In genomic region chr1:126925150-126926035, GRCm38 (mm10) we compare ENCODE assay signal across 8 mouse cellular contexts.
A peak's percentile ranks its signal among the peaks of the same experiment; 100 is the strongest.
DNase-seq lines count a peak whose midpoint lies in the region; ATAC-seq lines count a peak whose summit lies in the region.
"Had no signal": no experiment of that assay in that cellular context is flagged by ENCODE, and none has a peak within 500 bp of the region (broad histone marks: within the 10 kb centered on the region; RNA-seq: fewer than 3 reads in every experiment).

No protein-coding gene starts in this region.

- H3K36me3 ChIP-seq in lung, embryonic 15.5 days: no peaks in the 10 kb centered on the region
- H3K36me3 ChIP-seq: liver, embryonic 13.5 days had no signal

- no peaks in the 10 kb centered on the region for H3K9me3 ChIP-seq in lung, embryonic 15.5 days
- H3K9me3 ChIP-seq: liver, embryonic 13.5 days had no signal

- DNase-seq in adrenal gland, adult 18-20 months (ENCODE audit: low spot score in 2 of 2): peak; percentile 33 to 39
- DNase-seq in cerebellum, adult 11 months: peak; percentile 63
- DNase-seq in gastrocnemius, postnatal 10 days: peak; percentile 57
- peak; percentile 50 for DNase-seq in kidney, postnatal 14 days
- peak; percentile 30 to 35 for DNase-seq in right cerebral cortex, postnatal 36 days (ENCODE audit: low spot score in 2 of 2)
- DNase-seq in spleen, postnatal 14 days (ENCODE audit: low spot score in 2 of 2): no peak
- DNase-seq: liver, embryonic 13.5 days had no signal

- no peaks in the 10 kb centered on the region for H3K27me3 ChIP-seq in lung, embryonic 15.5 days
- H3K27me3 ChIP-seq: liver, embryonic 13.5 days had no signal

- no peak overlapping the region for H3K4me3 ChIP-seq in lung, embryonic 15.5 days
- H3K4me3 ChIP-seq: liver, embryonic 13.5 days had no signal

- peak overlapping the region; percentile 30; the same call in 1 of the 2 replicates for H3K27ac ChIP-seq in lung, embryonic 15.5 days
- H3K27ac ChIP-seq: liver, embryonic 13.5 days had no signal

- no peak overlapping the region for H3K9ac ChIP-seq in lung, embryonic 15.5 days
- H3K9ac ChIP-seq: liver, embryonic 13.5 days had no signal

- peak; percentile 68 for ATAC-seq in lung, embryonic 15.5 days (ENCODE audit: borderline replicate concordance, extremely low read depth, low FRiP score, low TSS enrichment)

- H3K4me2 ChIP-seq in lung, embryonic 15.5 days: no peak overlapping the region
- H3K4me2 ChIP-seq: liver, embryonic 13.5 days had no signal

- H3K4me1 ChIP-seq in lung, embryonic 15.5 days: peaks cover 22% of the 10 kb centered on the region
- H3K4me1 ChIP-seq: liver, embryonic 13.5 days had no signal

- 41% methylated on average over 12 of the region's 12 CpGs for WGBS in lung, embryonic 15.5 days

Comparison
In these comparisons a context has a peak if more than half of its experiments do, and no peak if none do; other contexts are left out.
1. DNase-seq: peak in adrenal gland, adult 18-20 months (2 of 2), cerebellum, adult 11 months (single experiment), gastrocnemius, postnatal 10 days (single experiment), kidney, postnatal 14 days (single experiment) and right cerebral cortex, postnatal 36 days (2 of 2); none in spleen, postnatal 14 days (0 of 2).